Mouse (Mus musculus) adrenal gland, postnatal 25 days (tissue): Measurements from ENCODE around the gene Prkab1. TPM values are rescaled to one million over a fixed set of nuclear protein-coding genes. Genes with fewer than 3 reads are reported as not detected.

Experiments
- DNase-seq: peaks from one replicate; pipeline ENCODE4 v3.0.0; 2021; ENCODE audit warnings: mixed read lengths
- total RNA-seq: library from RNA; stranded (reverse); gene quantifications from 2 replicates; pipeline ENCODE4 v1.2.3, GENCODE M21; 2021

Prkab1 gene
- total RNA-seq, 1 experiment from 2014 or later = 101 TPM

GRCm38 (mm10) chr5:115979134-115979696 lies 45.1 kb downstream of the Prkab1 start:
- peak; percentile 44 for DNase-seq

DNA sequence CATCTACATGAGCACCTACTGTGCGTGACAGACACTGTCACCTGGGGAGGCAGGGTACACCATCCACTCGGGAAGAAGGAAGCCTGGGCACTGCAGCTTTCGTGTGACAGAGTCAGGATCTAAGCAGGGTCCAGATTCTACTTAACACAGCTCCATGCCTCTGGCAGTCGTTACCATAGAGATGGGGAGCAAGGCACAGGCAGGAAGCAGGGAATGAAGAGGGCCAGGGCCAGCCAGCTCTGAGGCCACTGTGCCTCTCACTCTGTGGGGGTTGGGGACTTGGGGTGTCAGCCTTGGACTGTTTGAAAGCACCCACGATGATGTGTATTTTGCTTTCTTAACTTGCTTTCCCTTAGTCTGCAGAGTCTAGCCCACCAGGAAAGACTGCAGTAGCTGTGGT lies 46.1 kb downstream of the Prkab1 start:
- DNase-seq = no peak

- no peak for DNase-seq
These were observed 46.6 kb downstream of the Prkab1 start for GRCm38 (mm10) chr5:115977757-115978156.

- DNase-seq = no peak
These were observed 47.0 kb downstream of the Prkab1 start for GRCm38 (mm10) chr5:115977266-115977665.

GRCm38 (mm10) chr5:115976446-115976845 lies 47.9 kb downstream of the Prkab1 start:
- DNase-seq = no peak

DNA sequence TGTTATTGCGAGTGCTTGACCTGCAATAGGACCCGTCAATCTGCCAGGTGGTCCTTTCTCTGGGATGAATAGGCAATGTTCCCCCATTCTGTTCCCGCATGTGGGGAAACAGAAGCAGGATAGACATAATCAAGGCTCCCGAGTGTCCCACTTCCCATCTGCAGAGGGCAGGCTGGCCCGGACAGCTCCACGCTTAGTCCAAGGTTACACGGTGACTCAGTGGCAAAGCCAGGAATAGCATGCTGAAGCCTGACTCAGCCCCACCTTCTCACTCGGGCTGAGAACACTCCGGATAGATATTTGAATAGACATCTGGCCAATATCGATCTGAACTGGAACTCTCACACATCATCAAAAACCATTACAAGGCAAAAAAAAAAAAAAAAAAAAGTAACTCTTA lies 48.6 kb downstream of the Prkab1 start:
- DNase-seq = peak; percentile 65

DNA sequence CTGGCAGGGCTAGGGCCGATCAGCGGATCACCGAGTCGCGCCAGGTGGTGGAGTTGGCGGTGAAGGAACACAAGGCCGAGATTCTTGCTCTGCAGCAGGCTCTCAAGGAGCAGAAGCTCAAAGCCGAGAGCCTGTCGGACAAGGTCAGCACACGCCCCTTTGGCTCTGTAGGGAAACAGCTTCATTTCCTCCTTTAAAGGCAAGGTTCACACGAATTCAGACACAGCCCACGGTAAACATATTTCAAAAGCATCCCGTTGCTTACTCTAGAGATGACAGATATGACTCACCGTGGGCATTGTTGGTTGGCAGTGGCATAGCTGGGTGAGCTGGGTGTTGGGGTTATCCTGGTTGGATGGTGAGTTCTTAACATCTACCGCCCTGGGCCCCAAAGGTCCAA lies 53.1 kb downstream of the Prkab1 start:
- DNase-seq = no peak

Other genes with a start within 250 kb of the Prkab1 start
- 8.4 and 10.1 TPM in 2 replicates for gene Cit, start 179.2 kb downstream of the Prkab1 start, total RNA-seq
- gene Tmem233, start 58.7 kb upstream of the Prkab1 start, total RNA-seq = not detected in 2 replicates